Mouse (Mus musculus): ENCODE data around the gene Dnah14. TPM values are rescaled to one million over a fixed set of nuclear protein-coding genes. Genes with fewer than 3 reads are reported as not detected.

Dnah14 gene
- polyA plus RNA-seq, 1 experiment from 2014 or later, result 1.8 TPM

- H3K27ac ChIP-seq (replicated peaks; ENCODE audit: low read depth, low read length), result no peak overlapping the region
- 75% methylated on average over 5 of the region's 5 CpGs for WGBS
These were observed 118.6 kb downstream of the Dnah14 start for GRCm38 (mm10) chr1:181694729-181695498.

GRCm38 (mm10) chr1:181728707-181729106 lies 152.3 kb downstream of the Dnah14 start:
- no peak overlapping the region for H3K9ac ChIP-seq (ENCODE audit: low read depth, low read length)
- DNase-seq (ENCODE audit: low spot score) (peak; percentile 65), ATAC-seq (ENCODE audit: low read depth) (no peak)
- H3K36me3 ChIP-seq (ENCODE audit: control insufficient read depth, insufficient read depth, low read length), result no peaks in the 10 kb centered on the region
- H3K27ac ChIP-seq (replicated peaks; ENCODE audit: low read depth, low read length), result no peak overlapping the region
- no peaks in the 10 kb centered on the region for H3K4me1 ChIP-seq (ENCODE audit: control insufficient read depth, insufficient read depth, low read length)
- H3K9me3 ChIP-seq (ENCODE audit: control insufficient read depth, low read length), result no peaks in the 10 kb centered on the region
- no peak overlapping the region for H3K4me3 ChIP-seq (ENCODE audit: low read depth, low read length)
- 48% methylated on average over 5 of the region's 5 CpGs for WGBS
- H3K4me2 ChIP-seq (ENCODE audit: low read depth, low read length), result no peak overlapping the region
- H3K27me3 ChIP-seq (replicated peaks; ENCODE audit: control insufficient read depth, insufficient read depth, low read length), result no peaks in the 10 kb centered on the region

More at GRCm38 (mm10) chr1:181694729-181695498, 118.6 kb downstream of the Dnah14 start:
- no peak for ATAC-seq (ENCODE audit: low read depth)
- no peak overlapping the region for H3K4me3 ChIP-seq (ENCODE audit: low read depth, low read length)
- H3K4me1 ChIP-seq (ENCODE audit: control insufficient read depth, insufficient read depth, low read length), result no peaks in the 10 kb centered on the region
- H3K9me3 ChIP-seq (ENCODE audit: control insufficient read depth, low read length), result no peaks in the 10 kb centered on the region
- no peak overlapping the region for H3K9ac ChIP-seq (ENCODE audit: low read depth, low read length)
- H3K36me3 ChIP-seq (ENCODE audit: control insufficient read depth, insufficient read depth, low read length), result no peaks in the 10 kb centered on the region
- no peaks in the 10 kb centered on the region for H3K27me3 ChIP-seq (replicated peaks; ENCODE audit: control insufficient read depth, insufficient read depth, low read length)
- DNase-seq (ENCODE audit: low spot score), result no peak
- no peak overlapping the region for H3K4me2 ChIP-seq (ENCODE audit: low read depth, low read length)

GRCm38 (mm10) chr1:181733517-181733916 lies 157.2 kb downstream of the Dnah14 start:
- Histone ChIP-seq H3K9ac (ENCODE audit: low read depth, low read length) (no peak overlapping the region), H3K4me3 (ENCODE audit: low read depth, low read length) (no peak overlapping the region), H3K4me1 (ENCODE audit: control insufficient read depth, insufficient read depth, low read length) (no peaks in the 10 kb centered on the region), H3K27me3 (replicated peaks; ENCODE audit: control insufficient read depth, insufficient read depth, low read length) (no peaks in the 10 kb centered on the region), H3K27ac (replicated peaks; ENCODE audit: low read depth, low read length) (no peak overlapping the region), H3K4me2 (ENCODE audit: low read depth, low read length) (no peak overlapping the region), H3K9me3 (ENCODE audit: control insufficient read depth, low read length) (no peaks in the 10 kb centered on the region), H3K36me3 (ENCODE audit: control insufficient read depth, insufficient read depth, low read length) (no peaks in the 10 kb centered on the region)
- WGBS, result 79% methylated on average over 5 of the region's 5 CpGs
- ATAC-seq (ENCODE audit: low read depth) (no peak), DNase-seq (ENCODE audit: low spot score) (no peak)

GRCm38 (mm10) chr1:181740259-181740658 lies 163.9 kb downstream of the Dnah14 start:
- no peaks in the 10 kb centered on the region for H3K27me3 ChIP-seq (replicated peaks; ENCODE audit: control insufficient read depth, insufficient read depth, low read length)
- no peak overlapping the region for H3K27ac ChIP-seq (replicated peaks; ENCODE audit: low read depth, low read length)
- H3K4me2 ChIP-seq (ENCODE audit: low read depth, low read length), result no peak overlapping the region
- no peak for DNase-seq (ENCODE audit: low spot score)
- no peaks in the 10 kb centered on the region for H3K9me3 ChIP-seq (ENCODE audit: control insufficient read depth, low read length)
- no peak for ATAC-seq (ENCODE audit: low read depth)
- H3K4me3 ChIP-seq (ENCODE audit: low read depth, low read length), result no peak overlapping the region
- H3K9ac ChIP-seq (ENCODE audit: low read depth, low read length), result no peak overlapping the region
- no peaks in the 10 kb centered on the region for H3K36me3 ChIP-seq (ENCODE audit: control insufficient read depth, insufficient read depth, low read length)
- no peaks in the 10 kb centered on the region for H3K4me1 ChIP-seq (ENCODE audit: control insufficient read depth, insufficient read depth, low read length)
- 56% methylated on average over 5 of the region's 5 CpGs for WGBS

GRCm38 (mm10) chr1:181742251-181742885 lies 166.0 kb downstream of the Dnah14 start:
- no peak for ATAC-seq (ENCODE audit: low read depth)
- WGBS, result 60% methylated on average over 4 of the region's 4 CpGs
- no peak overlapping the region for H3K4me2 ChIP-seq (ENCODE audit: low read depth, low read length)
- no peak overlapping the region for H3K27ac ChIP-seq (replicated peaks; ENCODE audit: low read depth, low read length)
- no peak overlapping the region for H3K9ac ChIP-seq (ENCODE audit: low read depth, low read length)
- H3K4me3 ChIP-seq (ENCODE audit: low read depth, low read length), result no peak overlapping the region
- no peaks in the 10 kb centered on the region for H3K4me1 ChIP-seq (ENCODE audit: control insufficient read depth, insufficient read depth, low read length)
- no peaks in the 10 kb centered on the region for H3K36me3 ChIP-seq (ENCODE audit: control insufficient read depth, insufficient read depth, low read length)
- H3K9me3 ChIP-seq (ENCODE audit: control insufficient read depth, low read length), result no peaks in the 10 kb centered on the region
- H3K27me3 ChIP-seq (replicated peaks; ENCODE audit: control insufficient read depth, insufficient read depth, low read length), result no peaks in the 10 kb centered on the region
- peak; percentile 9 for DNase-seq (ENCODE audit: low spot score)

- no peak for ATAC-seq (ENCODE audit: low read depth)
- no peaks in the 10 kb centered on the region for H3K4me1 ChIP-seq (ENCODE audit: control insufficient read depth, insufficient read depth, low read length)
These were observed 193.0 kb downstream of the Dnah14 start for GRCm38 (mm10) chr1:181769392-181769791.

GRCm38 (mm10) chr1:181771871-181772270 lies 195.5 kb downstream of the Dnah14 start:
- no peaks in the 10 kb centered on the region for H3K36me3 ChIP-seq (ENCODE audit: control insufficient read depth, insufficient read depth, low read length)
- no peaks in the 10 kb centered on the region for H3K27me3 ChIP-seq (replicated peaks; ENCODE audit: control insufficient read depth, insufficient read depth, low read length)
- no peaks in the 10 kb centered on the region for H3K4me1 ChIP-seq (ENCODE audit: control insufficient read depth, insufficient read depth, low read length)
- ATAC-seq (ENCODE audit: low read depth) (no peak), DNase-seq (ENCODE audit: low spot score) (no peak)
- H3K27ac ChIP-seq (replicated peaks; ENCODE audit: low read depth, low read length), result no peak overlapping the region
- WGBS, result 94% methylated on average over 3 of the region's 3 CpGs
- no peaks in the 10 kb centered on the region for H3K9me3 ChIP-seq (ENCODE audit: control insufficient read depth, low read length)
- H3K4me2 ChIP-seq (ENCODE audit: low read depth, low read length), result no peak overlapping the region
- H3K9ac ChIP-seq (ENCODE audit: low read depth, low read length), result no peak overlapping the region
- H3K4me3 ChIP-seq (ENCODE audit: low read depth, low read length), result no peak overlapping the region

More at GRCm38 (mm10) chr1:181769392-181769791, 193.0 kb downstream of the Dnah14 start:
- no peak overlapping the region for H3K9ac ChIP-seq (ENCODE audit: low read depth, low read length)
- no peaks in the 10 kb centered on the region for H3K9me3 ChIP-seq (ENCODE audit: control insufficient read depth, low read length)
- no peak overlapping the region for H3K4me2 ChIP-seq (ENCODE audit: low read depth, low read length)
- no peaks in the 10 kb centered on the region for H3K27me3 ChIP-seq (replicated peaks; ENCODE audit: control insufficient read depth, insufficient read depth, low read length)
- DNase-seq (ENCODE audit: low spot score), result no peak
- H3K36me3 ChIP-seq (ENCODE audit: control insufficient read depth, insufficient read depth, low read length), result no peaks in the 10 kb centered on the region
- H3K27ac ChIP-seq (replicated peaks; ENCODE audit: low read depth, low read length), result no peak overlapping the region
- 60% methylated on average over 14 of the region's 14 CpGs for WGBS
- no peak overlapping the region for H3K4me3 ChIP-seq (ENCODE audit: low read depth, low read length)

- H3K9me3 ChIP-seq (ENCODE audit: control insufficient read depth, low read length), result no peaks in the 10 kb centered on the region
- H3K27ac ChIP-seq (replicated peaks; ENCODE audit: low read depth, low read length), result no peak overlapping the region
- H3K4me2 ChIP-seq (ENCODE audit: low read depth, low read length), result no peak overlapping the region
- H3K9ac ChIP-seq (ENCODE audit: low read depth, low read length), result no peak overlapping the region
- ATAC-seq (ENCODE audit: low read depth) (no peak), DNase-seq (ENCODE audit: low spot score) (no peak)
- H3K27me3 ChIP-seq (replicated peaks; ENCODE audit: control insufficient read depth, insufficient read depth, low read length), result no peaks in the 10 kb centered on the region
- WGBS, result 60% methylated on average over 1 of the region's 1 CpGs
- H3K4me1 ChIP-seq (ENCODE audit: control insufficient read depth, insufficient read depth, low read length), result no peaks in the 10 kb centered on the region
- no peak overlapping the region for H3K4me3 ChIP-seq (ENCODE audit: low read depth, low read length)
- H3K36me3 ChIP-seq (ENCODE audit: control insufficient read depth, insufficient read depth, low read length), result no peaks in the 10 kb centered on the region
These were observed 200.2 kb downstream of the Dnah14 start for GRCm38 (mm10) chr1:181776541-181776940.

All from embryonic facial prominence, embryonic 14.5 days (tissue).